Mouse (Mus musculus) kidney, adult 2 months (tissue): Measurements from ENCODE around the gene Rnf40. TPM values are rescaled to one million over a fixed set of nuclear protein-coding genes. Genes with fewer than 3 reads are reported as not detected.
A peak's percentile ranks its signal among the peaks of the same experiment; 100 is the strongest.

Experiments
- DNase-seq: peaks from one replicate; pipeline ENCODE4 v3.0.0; 2021
- H3K27ac ChIP-seq: fragments of 200-500 bp; 2 replicates; pipeline ENCODE4 v1.5.1; 2012; ENCODE audit warnings: low read depth, low read length, control low read depth, inconsistent platforms; ENCODE audit not compliant: insufficient read depth
- H3K27me3 ChIP-seq: fragments of 200-500 bp; replicated peaks from 2 replicates; pipeline ENCODE4 v1.6.1; 2012; ENCODE audit warnings: mild to moderate bottlenecking, moderate library complexity, low read length, inconsistent platforms; ENCODE audit not compliant: control insufficient read depth, insufficient read depth
- H3K36me3 ChIP-seq: fragments of 200-500 bp; 2 replicates; pipeline ENCODE4 v1.6.1; 2012; ENCODE audit warnings: mild to moderate bottlenecking, moderate library complexity, low read length, inconsistent platforms; ENCODE audit not compliant: control insufficient read depth, insufficient read depth
- H3K4me1 ChIP-seq: fragments of 200-500 bp; 2 replicates; pipeline ENCODE4 v1.6.1; 2011; ENCODE audit warnings: low read length; ENCODE audit not compliant: control insufficient read depth, insufficient read depth
- H3K4me3 ChIP-seq: fragments of 200-500 bp; 2 replicates; pipeline ENCODE4 v1.5.1; 2011; ENCODE audit warnings: mild to moderate bottlenecking, low read depth, low read length, control low read depth; ENCODE audit not compliant: insufficient read depth
- CTCF ChIP-seq: fragments of 200-500 bp; conservative IDR thresholded peaks from 2 replicates; pipeline ENCODE4 v1.5.1; 2011; ENCODE audit warnings: low read depth, mild to moderate bottlenecking, control low read depth, low read length, moderate library complexity, mixed read lengths; ENCODE audit not compliant: insufficient read depth, insufficient read length
- POLR2A ChIP-seq: fragments of 200-500 bp; IDR thresholded peaks from one replicate; pipeline ENCODE4 v1.6.1; 2011; ENCODE audit warnings: low read depth, low read length, control low read depth
- WGBS: fragments of 180-500 bp; shearing (Covaris S2); methylation state at CpG from one replicate; pipeline ENCODE4 v1.1.7; 2018; 5-methylcytosine and 5-hydroxymethylcytosine counted together
- polyA plus RNA-seq: library from polyadenylated mRNA; depleted of rRNA; stranded (reverse); fragments of >200 nt; gene quantifications from 2 replicates; pipeline ENCODE4 v1.2.3, GENCODE M21; 2012; rRNA removed

The Rnf40 gene
- 24.7 and 25.7 TPM in 2 replicates for polyA plus RNA-seq

DNA sequence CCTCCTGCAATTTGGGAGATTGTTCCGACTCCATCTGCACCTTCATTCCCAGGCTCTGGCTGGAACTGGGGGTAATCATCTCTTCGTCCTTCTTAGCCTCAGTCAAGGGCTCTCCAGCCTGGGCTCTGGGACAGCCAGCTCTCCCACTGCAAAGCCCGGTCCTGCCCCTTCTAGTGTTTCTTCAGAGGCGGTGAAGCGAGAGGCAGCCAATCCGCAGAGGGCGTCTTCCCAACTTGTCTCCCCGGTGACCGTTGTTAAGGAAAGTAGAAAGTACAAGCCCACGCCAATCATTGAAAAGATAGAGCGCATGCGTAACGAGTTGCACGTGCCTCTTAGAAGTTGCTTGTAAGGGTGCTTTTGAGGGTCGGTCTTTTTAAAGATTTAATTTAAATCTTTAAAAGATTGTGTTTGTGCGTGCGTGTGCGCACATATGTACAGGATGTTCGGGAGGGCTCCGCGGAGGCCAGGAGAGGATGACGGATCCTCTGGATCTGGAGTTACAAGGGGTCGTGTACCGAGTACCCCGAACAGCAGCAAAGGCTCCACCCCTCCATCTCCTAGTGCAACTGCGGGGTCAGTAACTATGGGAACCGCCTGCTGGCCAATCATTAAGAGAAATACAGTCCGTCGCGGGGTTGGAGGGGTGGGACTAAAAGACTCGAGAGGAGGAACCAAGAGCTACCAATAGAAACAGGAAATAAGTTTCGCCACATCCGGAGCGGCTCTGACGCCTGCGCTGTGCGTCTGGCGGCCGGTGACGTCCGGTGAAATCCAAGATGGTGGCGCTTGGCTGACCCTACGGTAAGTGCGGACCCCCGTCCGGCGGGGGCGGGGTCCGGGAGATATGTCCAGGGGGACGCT, at the start of gene Rnf40, which contains the start of gene Ccdc189:
TSS of gene Rnf40 (plus strand) at position 757 of the 861 bp plus-strand sequence.
TSS of gene Ccdc189 (minus strand) at position 585 of the 861 bp plus-strand sequence.
- DNase-seq = peak; percentile 99
- peak within 1 kb of the TSS; percentile 91 for H3K4me3 ChIP-seq
- H3K27me3 ChIP-seq = no peaks in the 10 kb centered on the region
- H3K36me3 ChIP-seq = no peaks in the 10 kb centered on the region; the same call in none of the 2 replicates
- WGBS = under 1% methylated on average over 50 of the region's 50 CpGs
- H3K27ac ChIP-seq = peak within 1 kb of the TSS; percentile 73
- TF ChIP-seq CTCF (no peak), POLR2A (peak; percentile 71)
- peaks cover 7% of the 10 kb centered on the region; the same call in 1 of the 2 replicates for H3K4me1 ChIP-seq

- H3K36me3 ChIP-seq = peaks cover 27% of the 10 kb centered on the region
- TF ChIP-seq CTCF = no peak
- TF ChIP-seq POLR2A = no peak
- H3K4me1 ChIP-seq = no peaks in the 10 kb centered on the region
- DNase-seq = no peak
- H3K4me3 ChIP-seq = no peak overlapping the region
- H3K27me3 ChIP-seq = no peaks in the 10 kb centered on the region
- no peak overlapping the region for H3K27ac ChIP-seq
- WGBS = 89% methylated on average over 3 of the region's 3 CpGs
These were observed 46.9 kb upstream of the Rnf40 start for GRCm38 (mm10) chr7:127541671-127542070.

DNA sequence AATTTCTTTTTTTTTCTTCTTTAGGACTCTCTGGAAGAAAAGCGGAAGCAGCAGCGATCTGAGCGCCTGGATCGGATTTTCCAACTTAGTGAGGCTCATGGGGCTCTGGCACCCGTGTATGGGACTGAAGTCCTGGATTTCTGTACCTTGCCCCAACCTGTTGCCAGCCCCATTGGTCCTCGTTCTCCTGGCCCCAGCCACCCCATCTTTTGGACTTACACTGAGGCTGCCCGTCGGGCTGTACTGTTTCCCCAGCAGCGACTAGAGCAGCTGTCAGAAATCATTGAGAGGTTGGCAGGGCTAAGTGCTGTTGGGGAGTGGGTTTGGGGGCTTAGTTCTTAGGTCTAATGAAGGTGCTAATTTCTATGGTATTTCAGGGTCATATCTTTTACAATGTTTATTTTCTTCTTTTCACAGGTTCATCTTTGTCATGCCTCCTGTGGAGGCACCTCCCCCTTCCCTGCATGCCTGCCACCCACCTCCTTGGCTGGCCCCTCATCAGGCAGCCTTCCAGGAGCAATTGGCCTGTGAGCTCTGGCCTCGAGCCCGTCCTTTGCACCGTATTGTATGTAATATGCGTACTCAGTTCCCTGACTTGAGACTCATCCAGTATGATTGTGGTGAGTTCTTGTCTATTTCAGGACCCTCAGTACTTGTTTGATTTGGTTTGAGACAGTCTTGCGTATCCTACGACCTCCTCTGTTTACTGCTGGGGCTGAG, 39.3 kb upstream of the Rnf40 start:
- no peak for TF ChIP-seq CTCF
- no peak for TF ChIP-seq POLR2A
- DNase-seq = peak; percentile 27
- Histone ChIP-seq H3K4me3 (no peak overlapping the region), H3K4me1 (no peaks in the 10 kb centered on the region), H3K27me3 (no peaks in the 10 kb centered on the region), H3K27ac (no peak overlapping the region), H3K36me3 (peaks cover 20% of the 10 kb centered on the region)
- WGBS = 78% methylated on average over 15 of the region's 15 CpGs

GRCm38 (mm10) chr7:127551558-127551957, 37.0 kb upstream of the Rnf40 start:
- Histone ChIP-seq H3K27me3 (no peaks in the 10 kb centered on the region), H3K27ac (no peak overlapping the region), H3K4me3 (no peak overlapping the region), H3K4me1 (no peaks in the 10 kb centered on the region), H3K36me3 (peaks cover 22% of the 10 kb centered on the region)
- TF ChIP-seq CTCF (no peak), POLR2A (no peak)
- WGBS = 90% methylated on average over 8 of the region's 8 CpGs
- DNase-seq = no peak

- TF ChIP-seq CTCF (no peak), POLR2A (no peak)
- Histone ChIP-seq H3K4me1 (no peaks in the 10 kb centered on the region), H3K27me3 (no peaks in the 10 kb centered on the region), H3K27ac (no peak overlapping the region), H3K4me3 (no peak overlapping the region), H3K36me3 (peaks cover 12% of the 10 kb centered on the region)
- DNase-seq = no peak
- WGBS = 97% methylated on average over 11 of the region's 11 CpGs
These were observed 28.0 kb upstream of the Rnf40 start for GRCm38 (mm10) chr7:127560580-127560979.

DNA sequence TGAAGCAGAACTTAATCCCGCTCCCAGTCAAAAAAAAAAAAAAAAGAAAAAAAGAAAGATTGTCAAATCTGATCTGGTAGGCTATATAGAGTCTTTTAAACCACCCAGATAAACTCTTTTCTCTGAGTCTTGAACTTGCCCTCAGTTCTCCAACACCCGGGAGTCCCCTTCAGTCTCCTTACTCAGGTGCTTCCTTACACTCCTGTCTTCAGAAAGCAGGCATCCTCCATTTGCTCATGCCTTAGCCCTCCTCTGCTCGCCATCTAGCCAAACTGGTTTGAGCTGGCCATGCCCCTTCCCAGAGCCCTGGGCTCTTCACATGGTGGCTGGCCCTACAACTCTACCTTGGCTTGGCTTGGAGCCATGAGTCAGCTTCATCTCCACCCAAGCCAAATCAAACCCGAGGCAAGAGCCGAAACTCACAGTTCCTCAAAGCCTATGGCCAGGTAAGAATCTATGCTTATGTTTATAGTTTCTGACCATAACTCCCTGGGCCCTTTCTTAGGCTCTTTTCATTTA, 27.2 kb upstream of the Rnf40 start, which contains the start of gene Tmem265:
TSS of gene Tmem265 (plus strand) at position 51 of the 519 bp plus-strand sequence.
- 69% methylated on average over 5 of the region's 5 CpGs for WGBS

More for the DNA sequence above, 27.2 kb upstream of the Rnf40 start, which contains the start of gene Tmem265:
- Histone ChIP-seq H3K4me1 (no peaks in the 10 kb centered on the region), H3K36me3 (peaks cover 15% of the 10 kb centered on the region), H3K27me3 (no peaks in the 10 kb centered on the region), H3K4me3 (no peak within 1 kb of the TSS), H3K27ac (no peak within 1 kb of the TSS)
- TF ChIP-seq CTCF (no peak), POLR2A (no peak)
- peak; percentile 35 for DNase-seq
